Mouse (Mus musculus): ENCODE measurements around the gene Vipr2. TPM values are rescaled to one million over a fixed set of nuclear protein-coding genes. Genes with fewer than 3 reads are reported as not detected.

Gene Vipr2
- total and polyA plus RNA-seq, 2 experiments, result 0.18 TPM; not detected in 1

DNA sequence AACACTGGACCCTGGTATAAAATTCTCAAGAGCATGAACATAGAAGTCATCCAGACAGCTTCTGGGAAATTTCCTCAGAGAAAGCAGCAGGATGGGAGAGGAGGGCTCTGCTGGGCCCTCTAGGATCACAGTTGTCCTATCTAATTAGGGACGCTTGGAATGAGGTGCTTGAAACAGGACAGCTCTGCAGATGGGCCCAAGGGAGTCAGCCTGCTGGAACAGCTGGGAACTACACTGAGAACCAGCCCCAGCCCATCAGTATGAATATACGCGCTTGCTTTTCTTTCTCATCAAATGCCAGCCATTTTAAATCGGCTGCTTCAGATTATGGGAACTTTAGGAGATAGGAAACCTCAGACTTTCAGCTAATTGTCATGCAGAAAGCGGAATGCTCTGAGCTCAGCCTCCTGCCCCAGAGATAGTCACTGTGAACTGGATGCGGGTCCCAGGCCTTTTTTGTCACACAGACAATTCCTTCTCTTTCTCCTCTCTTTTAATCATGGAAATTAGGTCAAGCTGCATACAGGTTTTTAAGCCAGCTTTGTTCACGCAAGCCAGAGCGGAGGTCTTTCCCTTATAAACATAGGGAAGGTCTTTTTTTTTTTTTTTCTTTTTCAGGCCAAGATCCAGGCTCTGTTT is 69.6 kb downstream of the Vipr2 start:
- Histone ChIP-seq H3K27ac (replicated peaks; ENCODE audit: insufficient read depth, low read depth, low read length) (no peak overlapping the region), H3K4me1 (ENCODE audit: control insufficient read depth, insufficient read depth, low read length) (no peaks in the 10 kb centered on the region), H3K36me3 (ENCODE audit: control insufficient read depth, insufficient read depth, low read length) (no peaks in the 10 kb centered on the region), H3K9ac (ENCODE audit: low read depth, low read length) (no peak overlapping the region), H3K79me2 (ENCODE audit: control insufficient read depth, insufficient read depth, low read length) (no peaks in the 10 kb centered on the region), H3K27me3 (ENCODE audit: control insufficient read depth, insufficient read depth, low read length) (no peaks in the 10 kb centered on the region), H3K4me3 (ENCODE audit: insufficient read depth, low read depth, low read length) (no peak overlapping the region)
- TF ChIP-seq POLR2A (IDR thresholded peaks at IDR 0.05; ENCODE audit: extremely low read depth, insufficient read depth, low read length) (no peak), CTCF (IDR thresholded peaks at IDR 0.05; ENCODE audit: low read depth, low read length) (no peak)
- 69% methylated on average over 8 of the region's 8 CpGs for WGBS
- DNase-seq (ENCODE audit: extremely low read depth, low read depth, low spot score), result no peak

DNA sequence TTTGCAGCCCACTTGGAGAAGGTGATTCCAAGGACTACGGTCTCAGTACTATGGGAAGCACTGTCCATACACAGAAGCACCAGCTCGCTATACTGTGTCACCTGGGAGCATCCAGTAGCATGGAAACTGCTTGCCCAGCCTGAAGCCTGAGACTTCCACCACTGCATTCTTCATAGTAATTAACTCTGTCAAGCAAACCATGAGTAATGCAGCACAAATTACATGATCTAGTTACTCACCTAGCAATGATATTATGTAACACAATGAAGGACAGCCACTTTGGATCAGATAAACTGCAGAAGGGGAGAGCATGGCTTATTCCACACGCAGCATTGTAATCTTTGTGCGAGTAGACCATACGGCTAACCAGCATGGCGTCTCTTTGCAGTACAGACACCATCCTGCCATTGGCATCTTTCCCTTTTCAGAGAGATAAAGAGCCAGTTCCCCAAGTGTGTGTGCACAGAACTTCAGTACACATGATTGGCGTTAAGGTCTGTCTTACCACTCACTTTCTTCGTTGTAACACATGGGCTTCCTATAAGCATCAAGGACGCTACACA is 75.4 kb downstream of the Vipr2 start:
- Histone ChIP-seq H3K79me2 (ENCODE audit: control insufficient read depth, insufficient read depth, low read length) (no peaks in the 10 kb centered on the region), H3K4me1 (ENCODE audit: control insufficient read depth, insufficient read depth, low read length) (no peaks in the 10 kb centered on the region), H3K27me3 (ENCODE audit: control insufficient read depth, insufficient read depth, low read length) (no peaks in the 10 kb centered on the region), H3K36me3 (ENCODE audit: control insufficient read depth, insufficient read depth, low read length) (no peaks in the 10 kb centered on the region), H3K27ac (replicated peaks; ENCODE audit: insufficient read depth, low read depth, low read length) (no peak overlapping the region), H3K9ac (ENCODE audit: low read depth, low read length) (no peak overlapping the region), H3K4me3 (ENCODE audit: insufficient read depth, low read depth, low read length) (no peak overlapping the region)
- WGBS, result 87% methylated on average over 9 of the region's 9 CpGs
- TF ChIP-seq CTCF (IDR thresholded peaks at IDR 0.05; ENCODE audit: low read depth, low read length) (no peak), POLR2A (IDR thresholded peaks at IDR 0.05; ENCODE audit: extremely low read depth, insufficient read depth, low read length) (no peak)
- DNase-seq (ENCODE audit: extremely low read depth, low read depth, low spot score), result no peak

DNA sequence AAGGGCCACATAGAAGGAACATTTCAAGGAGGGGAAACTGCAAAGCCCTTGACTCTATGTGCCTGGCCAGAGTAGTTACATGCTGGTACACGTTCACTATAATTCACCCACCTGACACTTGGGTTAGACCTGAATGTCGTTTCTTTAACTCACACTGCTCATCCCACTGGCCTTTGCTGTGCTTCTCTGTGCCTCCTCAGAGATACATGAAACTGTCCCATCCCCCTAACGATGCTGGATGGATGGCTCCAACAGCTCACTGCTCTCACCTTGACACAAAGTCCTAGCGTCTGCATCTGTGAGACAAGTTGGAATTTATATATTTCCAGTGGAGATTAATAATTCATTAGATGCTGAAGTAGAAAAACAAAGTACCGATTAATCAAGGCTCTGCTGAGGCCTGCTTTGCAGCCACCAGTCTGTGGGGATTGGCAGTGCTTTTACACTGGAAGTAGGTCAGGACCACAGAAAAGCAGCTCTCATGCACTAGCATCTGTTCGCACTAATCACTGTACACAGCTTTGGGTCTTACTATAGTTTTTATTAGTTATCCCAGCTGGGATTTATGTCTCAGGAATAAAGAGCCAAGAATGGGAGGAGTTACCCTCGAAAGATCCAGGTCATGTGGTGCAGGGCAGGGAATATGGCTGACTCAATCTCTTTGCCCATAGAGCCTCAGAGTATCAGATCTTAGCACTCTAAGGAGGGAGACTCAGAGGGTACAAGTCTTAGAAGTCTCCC is 79.4 kb downstream of the Vipr2 start:
- TF ChIP-seq CTCF (IDR thresholded peaks at IDR 0.05; ENCODE audit: low read depth, low read length) (no peak), POLR2A (IDR thresholded peaks at IDR 0.05; ENCODE audit: extremely low read depth, insufficient read depth, low read length) (no peak)
- DNase-seq (ENCODE audit: extremely low read depth, low read depth, low spot score), result no peak
- H3K27me3 ChIP-seq (ENCODE audit: control insufficient read depth, insufficient read depth, low read length), result no peaks in the 10 kb centered on the region
- no peak overlapping the region for H3K4me3 ChIP-seq (ENCODE audit: insufficient read depth, low read depth, low read length)
- H3K36me3 ChIP-seq (ENCODE audit: control insufficient read depth, insufficient read depth, low read length), result no peaks in the 10 kb centered on the region
- H3K4me1 ChIP-seq (ENCODE audit: control insufficient read depth, insufficient read depth, low read length), result no peaks in the 10 kb centered on the region
- no peak overlapping the region for H3K9ac ChIP-seq (ENCODE audit: low read depth, low read length)
- H3K27ac ChIP-seq (replicated peaks; ENCODE audit: insufficient read depth, low read depth, low read length), result no peak overlapping the region
- no peaks in the 10 kb centered on the region for H3K79me2 ChIP-seq (ENCODE audit: control insufficient read depth, insufficient read depth, low read length)
- 80% methylated on average over 7 of the region's 7 CpGs for WGBS

DNA sequence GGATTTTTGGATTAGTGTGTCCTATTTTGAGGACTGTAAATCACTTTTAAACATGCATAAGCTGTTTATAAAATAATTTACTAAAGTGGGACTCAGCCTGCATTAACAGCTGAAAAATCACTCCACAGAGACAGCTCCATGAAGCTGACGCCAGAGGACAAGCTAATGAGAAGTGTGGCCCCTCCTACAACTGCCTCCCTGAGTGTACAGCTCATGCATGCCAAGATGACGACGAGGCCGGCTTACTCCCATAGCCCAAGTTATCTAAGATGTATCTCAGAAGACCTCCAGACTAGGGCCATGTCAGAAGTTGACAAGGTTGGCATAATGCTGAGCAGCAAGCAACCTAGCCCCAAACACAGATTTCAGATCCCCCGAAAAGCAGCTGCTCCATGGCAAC is 81.7 kb downstream of the Vipr2 start:
- no peak for TF ChIP-seq CTCF (IDR thresholded peaks at IDR 0.05; ENCODE audit: low read depth, low read length)
- TF ChIP-seq POLR2A (IDR thresholded peaks at IDR 0.05; ENCODE audit: extremely low read depth, insufficient read depth, low read length), result no peak
- no peak overlapping the region for H3K27ac ChIP-seq (replicated peaks; ENCODE audit: insufficient read depth, low read depth, low read length)
- WGBS, result 83% methylated on average over 5 of the region's 5 CpGs
- DNase-seq (ENCODE audit: extremely low read depth, low read depth, low spot score), result no peak
- H3K4me1 ChIP-seq (ENCODE audit: control insufficient read depth, insufficient read depth, low read length), result no peaks in the 10 kb centered on the region
- H3K4me3 ChIP-seq (ENCODE audit: insufficient read depth, low read depth, low read length), result no peak overlapping the region
- H3K27me3 ChIP-seq (ENCODE audit: control insufficient read depth, insufficient read depth, low read length), result no peaks in the 10 kb centered on the region
- no peak overlapping the region for H3K9ac ChIP-seq (ENCODE audit: low read depth, low read length)
- H3K79me2 ChIP-seq (ENCODE audit: control insufficient read depth, insufficient read depth, low read length), result no peaks in the 10 kb centered on the region
- H3K36me3 ChIP-seq (ENCODE audit: control insufficient read depth, insufficient read depth, low read length), result no peaks in the 10 kb centered on the region

DNA sequence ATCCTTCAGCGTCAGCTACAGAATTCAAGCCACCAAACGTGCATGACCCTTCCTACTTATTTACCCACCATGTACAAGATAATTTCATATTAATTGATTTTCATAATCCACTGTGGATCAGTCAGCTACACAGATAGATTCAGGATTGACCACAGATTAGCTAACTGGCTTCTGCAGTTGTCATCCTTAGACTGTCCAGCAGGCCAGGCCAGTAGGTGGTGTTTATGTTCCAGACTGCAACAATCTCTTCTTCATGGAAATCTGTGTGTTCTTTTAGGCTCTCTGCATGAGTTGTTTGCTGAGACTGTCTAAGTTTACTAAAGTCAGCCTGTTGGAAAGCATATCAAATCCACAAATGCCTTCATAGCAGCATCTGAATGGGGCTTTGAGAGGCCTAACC is 82.2 kb downstream of the Vipr2 start:
- H3K27me3 ChIP-seq (ENCODE audit: control insufficient read depth, insufficient read depth, low read length), result no peaks in the 10 kb centered on the region
- H3K36me3 ChIP-seq (ENCODE audit: control insufficient read depth, insufficient read depth, low read length), result no peaks in the 10 kb centered on the region
- no peak overlapping the region for H3K9ac ChIP-seq (ENCODE audit: low read depth, low read length)
- no peaks in the 10 kb centered on the region for H3K79me2 ChIP-seq (ENCODE audit: control insufficient read depth, insufficient read depth, low read length)
- H3K4me3 ChIP-seq (ENCODE audit: insufficient read depth, low read depth, low read length), result no peak overlapping the region
- no peak for DNase-seq (ENCODE audit: extremely low read depth, low read depth, low spot score)
- WGBS, result 87% methylated on average over 2 of the region's 2 CpGs
- no peaks in the 10 kb centered on the region for H3K4me1 ChIP-seq (ENCODE audit: control insufficient read depth, insufficient read depth, low read length)
- no peak for TF ChIP-seq CTCF (IDR thresholded peaks at IDR 0.05; ENCODE audit: low read depth, low read length)
- no peak for TF ChIP-seq POLR2A (IDR thresholded peaks at IDR 0.05; ENCODE audit: extremely low read depth, insufficient read depth, low read length)
- no peak overlapping the region for H3K27ac ChIP-seq (replicated peaks; ENCODE audit: insufficient read depth, low read depth, low read length)

DNA sequence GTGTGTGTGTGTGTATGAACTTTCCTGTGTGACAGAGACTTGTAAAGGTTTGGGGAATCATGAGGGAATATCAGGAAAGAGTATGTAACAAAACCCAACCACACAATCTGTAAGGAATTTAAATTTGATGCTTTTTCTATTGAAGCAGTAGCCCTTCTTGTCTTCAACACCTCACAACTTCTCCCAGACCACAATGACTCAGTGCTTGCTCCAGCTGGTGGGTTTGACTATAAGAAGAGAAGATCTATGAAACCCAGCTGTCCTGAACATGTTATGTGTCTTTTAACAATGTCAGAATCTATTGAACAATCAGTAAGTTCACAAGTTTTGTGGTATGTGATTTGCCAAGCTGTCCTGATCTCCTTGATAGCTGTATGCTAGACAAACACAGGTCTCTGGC is 87.8 kb downstream of the Vipr2 start:
- TF ChIP-seq POLR2A (IDR thresholded peaks at IDR 0.05; ENCODE audit: extremely low read depth, insufficient read depth, low read length) (no peak), CTCF (IDR thresholded peaks at IDR 0.05; ENCODE audit: low read depth, low read length) (no peak)
- no peak for DNase-seq (ENCODE audit: extremely low read depth, low read depth, low spot score)
- Histone ChIP-seq H3K4me1 (ENCODE audit: control insufficient read depth, insufficient read depth, low read length) (no peaks in the 10 kb centered on the region), H3K4me3 (ENCODE audit: insufficient read depth, low read depth, low read length) (no peak overlapping the region), H3K27me3 (ENCODE audit: control insufficient read depth, insufficient read depth, low read length) (no peaks in the 10 kb centered on the region), H3K27ac (replicated peaks; ENCODE audit: insufficient read depth, low read depth, low read length) (no peak overlapping the region), H3K79me2 (ENCODE audit: control insufficient read depth, insufficient read depth, low read length) (no peaks in the 10 kb centered on the region), H3K9ac (ENCODE audit: low read depth, low read length) (no peak overlapping the region), H3K36me3 (ENCODE audit: control insufficient read depth, insufficient read depth, low read length) (no peaks in the 10 kb centered on the region)

Measured in liver, adult 2 months (tissue).